Mouse (Mus musculus): ENCODE data around the gene Akt3.

Gene Akt3

DNA sequence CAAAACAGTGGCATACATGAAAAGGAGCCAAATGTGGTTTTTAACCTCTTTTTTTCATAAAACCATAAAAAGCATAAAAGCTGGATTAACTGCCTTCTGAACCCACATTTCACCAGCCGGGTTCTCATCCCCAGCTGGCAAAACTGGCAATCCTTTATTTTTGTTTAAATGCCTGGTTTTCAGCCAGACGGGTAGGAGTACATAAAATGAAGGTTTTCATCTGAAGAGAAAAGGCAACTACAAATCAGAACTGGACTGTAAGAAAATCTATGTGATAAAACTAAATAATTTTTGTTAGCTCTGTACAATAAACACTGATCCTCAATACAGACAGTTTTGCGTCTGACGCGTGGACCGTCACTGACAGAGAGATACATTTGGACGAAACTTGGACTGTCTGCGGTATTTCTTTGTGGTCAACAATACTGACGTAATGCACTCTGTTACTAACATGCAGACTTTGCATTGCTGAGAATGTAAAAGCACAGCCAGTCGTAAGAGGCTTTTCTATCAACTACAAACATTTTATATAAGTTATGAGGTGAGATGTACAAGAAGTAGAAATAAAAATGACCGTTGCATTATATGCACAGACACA, 206.5 kb downstream of the Akt3 start:
- no peak for DNase-seq (ENCODE audit: low spot score in 2 of 2)

DNA sequence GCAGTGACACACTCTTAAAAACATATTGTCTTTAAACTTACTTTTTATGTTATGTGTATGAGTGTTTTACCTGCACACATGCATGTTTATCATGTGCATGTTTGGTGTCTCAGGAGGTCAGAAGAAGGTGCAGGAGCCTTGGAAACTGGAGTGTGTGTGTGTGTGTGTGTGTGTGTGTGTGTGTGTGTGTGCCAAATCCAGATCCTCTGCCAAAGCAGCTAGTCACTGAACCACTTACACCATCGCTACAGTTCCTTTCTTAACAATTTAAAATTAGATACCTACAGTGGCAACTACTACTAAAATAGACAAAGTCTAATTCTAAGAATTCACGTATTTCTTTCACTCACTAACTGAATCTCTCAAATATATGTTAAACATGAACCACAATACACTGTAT, 209.2 kb downstream of the Akt3 start:
- DNase-seq (ENCODE audit: low spot score in 2 of 2) = no peak

DNA sequence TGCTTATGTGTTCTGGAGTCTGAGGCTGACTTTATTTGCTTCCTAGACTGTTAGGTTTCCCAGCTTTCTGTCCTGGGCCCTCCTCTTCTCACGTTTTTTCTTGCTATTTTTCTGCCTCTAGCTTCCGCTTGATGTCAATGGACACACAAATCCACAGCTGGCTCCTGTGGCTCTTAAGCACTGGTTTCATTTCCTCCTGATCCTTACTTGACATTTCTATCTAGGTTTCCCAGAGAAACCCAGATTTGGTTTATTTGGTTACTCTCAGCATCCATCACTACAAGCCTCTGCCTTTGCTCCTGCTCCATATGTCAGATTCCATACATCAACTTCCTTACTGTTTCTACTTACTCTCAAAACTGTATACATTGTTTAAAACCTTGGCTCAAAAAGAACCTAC, 211.0 kb downstream of the Akt3 start:
- no peak for DNase-seq (ENCODE audit: low spot score in 2 of 2)

DNA sequence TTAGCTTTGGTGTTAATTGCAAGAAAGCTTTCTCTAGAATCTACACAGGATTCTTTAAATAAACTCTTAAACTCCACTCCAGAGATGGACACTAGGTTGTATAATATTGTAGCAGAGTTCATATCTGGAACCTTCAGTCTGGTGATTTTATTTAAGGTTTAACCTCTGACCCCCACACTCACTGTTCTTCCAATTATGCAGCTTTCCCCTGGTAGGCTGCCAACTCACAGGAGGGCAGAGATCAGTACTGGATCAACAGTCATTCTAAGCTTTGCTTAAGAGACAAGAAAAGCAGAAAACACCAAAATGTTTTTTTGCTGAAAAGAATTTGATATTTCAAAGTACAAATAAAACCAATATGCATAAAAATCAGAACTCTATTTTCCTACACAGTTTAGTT, 212.1 kb downstream of the Akt3 start:
- no peak for DNase-seq (ENCODE audit: low spot score in 2 of 2)

DNA sequence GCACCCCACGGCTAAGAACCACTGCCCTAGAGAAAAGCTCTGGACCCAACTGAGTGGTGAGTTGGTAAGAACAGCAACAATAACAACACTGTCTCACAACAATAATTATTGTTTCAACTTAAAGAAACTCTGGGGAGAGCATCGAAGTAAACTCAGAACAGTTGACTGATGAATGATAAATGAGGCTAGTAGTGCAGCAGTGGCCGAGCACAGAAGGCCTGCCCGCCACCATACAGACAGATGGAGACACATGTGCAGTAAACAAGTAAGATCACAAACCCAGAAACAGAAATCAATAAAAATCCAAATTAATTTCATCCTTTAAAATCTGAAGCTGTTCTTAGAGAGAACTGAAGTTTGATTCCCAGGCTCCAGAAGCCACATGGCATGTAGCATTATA, 217.9 kb downstream of the Akt3 start:
- no peak for DNase-seq (ENCODE audit: low spot score in 2 of 2)

DNA sequence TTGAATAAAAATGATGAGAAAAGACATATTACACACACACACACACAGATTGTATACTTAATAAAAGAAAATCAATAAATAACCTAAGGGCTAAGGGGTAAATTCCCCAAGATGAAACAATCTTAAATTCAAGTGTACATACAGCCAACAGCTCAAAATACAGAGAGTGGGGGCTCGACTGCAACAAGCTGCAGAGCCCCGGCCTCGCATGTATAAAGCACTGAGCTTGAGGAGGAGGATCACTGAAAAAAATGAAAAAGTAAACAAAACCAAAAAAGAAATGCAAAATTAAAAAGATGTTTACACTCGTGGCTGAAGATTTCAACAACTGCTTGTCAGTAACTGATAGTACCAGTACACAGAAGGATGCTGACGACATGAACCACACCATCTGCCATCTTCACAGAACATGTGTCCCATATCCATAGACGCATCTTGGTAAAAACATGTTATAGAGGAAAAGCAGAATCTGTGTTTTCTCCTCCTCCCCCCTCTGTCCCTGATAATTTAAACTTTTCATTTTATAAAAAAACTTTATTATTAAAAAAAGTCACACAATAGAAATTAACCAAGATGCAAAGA, 218.8 kb downstream of the Akt3 start:
- DNase-seq (ENCODE audit: low spot score in 2 of 2) = no peak

DNA sequence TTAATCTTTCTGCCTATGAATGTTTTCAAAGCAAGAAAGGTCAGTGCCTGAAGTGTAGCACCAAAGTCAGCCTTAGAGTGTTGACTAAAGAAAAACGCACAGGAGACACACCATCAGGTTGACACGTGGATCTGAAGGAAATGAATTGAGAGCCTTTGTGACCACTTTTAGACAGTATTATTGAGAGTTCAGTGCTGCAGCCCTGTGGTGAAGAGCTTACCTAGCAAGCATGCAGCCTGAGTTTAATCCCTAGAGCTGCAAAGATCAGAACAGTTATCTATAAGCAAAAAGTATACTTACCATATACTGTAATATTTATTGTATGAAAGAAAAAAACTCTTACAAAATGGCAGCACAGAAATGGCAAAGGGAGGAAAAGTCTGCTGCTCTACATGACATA, 219.6 kb downstream of the Akt3 start:
- no peak for DNase-seq (ENCODE audit: low spot score in 2 of 2)

DNA sequence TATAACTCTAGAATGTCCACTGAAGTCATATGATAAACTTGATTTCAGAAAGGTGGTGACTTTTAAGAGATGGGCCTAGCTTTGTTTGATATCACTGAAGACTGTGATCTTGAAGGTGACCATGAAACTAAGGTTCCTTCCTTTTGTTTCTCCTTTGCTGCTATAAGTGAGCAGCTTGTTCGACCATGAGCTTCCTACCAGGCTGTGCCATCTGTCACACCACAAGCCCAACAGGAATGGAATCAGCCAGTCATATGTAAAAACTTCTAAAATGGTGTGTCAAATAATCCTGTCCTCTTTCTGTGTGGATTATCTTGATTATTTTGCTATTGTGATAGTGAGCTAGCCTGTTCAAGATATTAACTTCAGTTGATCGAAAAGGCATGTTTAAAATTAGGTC, 222.5 kb downstream of the Akt3 start:
- no peak for DNase-seq (ENCODE audit: low spot score in 2 of 2)

DNA sequence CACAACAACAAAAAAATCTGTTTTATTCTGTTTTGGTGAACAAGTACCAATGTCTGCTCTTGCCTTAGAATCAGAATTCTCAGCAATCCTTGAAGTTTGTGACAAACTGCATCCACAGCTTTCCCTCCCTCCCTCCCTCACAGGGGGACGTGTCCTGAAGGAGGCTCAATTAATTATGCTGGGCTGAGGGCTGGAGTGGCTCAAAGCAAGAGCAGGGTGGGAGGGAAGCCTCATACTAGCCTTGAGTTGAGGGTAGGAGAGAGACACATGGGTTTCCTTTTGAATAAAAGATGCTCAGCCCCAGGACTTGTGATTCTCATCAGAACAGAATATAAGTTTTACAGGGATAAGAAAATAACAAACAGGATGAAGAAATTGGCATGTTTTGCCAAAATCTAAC, 225.8 kb downstream of the Akt3 start:
- DNase-seq (ENCODE audit: low spot score in 2 of 2) = no peak

DNA sequence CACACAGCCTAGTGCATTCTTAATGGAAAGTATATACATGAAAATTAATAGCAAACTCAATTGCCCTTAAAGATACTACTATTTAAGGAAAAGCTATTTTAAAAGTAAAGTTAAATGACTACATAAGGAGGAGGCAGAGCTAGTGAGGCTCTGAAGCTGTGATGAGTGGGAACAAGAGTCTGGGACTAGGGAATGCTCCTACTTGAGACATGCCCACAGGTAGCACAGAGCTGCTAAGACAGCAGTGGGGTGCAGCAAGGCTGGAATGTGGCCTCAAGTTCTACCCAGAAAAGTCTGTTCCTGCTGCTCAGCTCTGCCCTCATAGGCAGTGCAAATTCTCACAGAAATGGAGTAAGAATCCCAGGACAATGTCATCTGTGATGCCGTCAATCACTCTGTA, 226.8 kb downstream of the Akt3 start:
- peak in 1 of 2 experiments; percentile 3 for DNase-seq (ENCODE audit: low spot score in 2 of 2)

DNA sequence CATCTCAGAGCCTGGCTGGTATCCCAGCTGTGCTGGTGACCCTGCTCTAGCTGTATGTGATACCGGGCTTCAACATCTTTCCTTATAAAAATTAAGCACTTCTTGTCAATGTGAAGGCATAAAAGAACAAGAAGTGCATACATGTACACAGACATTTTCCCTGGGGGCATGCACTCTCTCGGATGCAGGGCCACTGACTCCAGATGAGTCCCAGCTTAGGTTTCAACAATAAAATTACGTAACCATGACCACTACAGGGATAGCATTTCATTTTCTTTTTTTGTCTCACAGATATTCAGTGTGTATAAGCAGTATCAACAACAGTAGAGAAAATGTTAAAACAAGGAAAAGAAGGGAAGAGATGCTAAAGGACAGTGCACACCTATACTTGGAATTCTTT, 227.3 kb downstream of the Akt3 start:
- peak in 1 of 2 experiments; percentile 2 for DNase-seq (ENCODE audit: low spot score in 2 of 2)

DNA sequence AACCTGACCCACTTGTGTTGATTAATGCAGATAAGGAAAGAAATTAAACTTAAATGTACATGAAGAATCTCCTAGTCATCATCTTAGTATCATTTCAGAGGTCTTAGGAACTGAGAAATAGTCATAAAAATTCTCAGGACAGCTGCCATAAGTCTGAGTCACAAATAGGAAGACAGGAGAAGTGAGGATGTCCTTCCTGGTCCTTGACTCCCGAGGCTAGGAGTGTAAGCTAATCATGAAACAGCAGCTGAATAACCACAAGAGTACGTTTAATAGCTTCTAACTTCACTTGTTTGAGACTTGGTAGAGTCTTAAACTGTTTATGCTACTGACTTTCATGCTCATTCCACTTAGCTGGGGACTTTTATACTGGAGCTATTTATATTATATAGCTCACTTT, 229.0 kb downstream of the Akt3 start:
- DNase-seq (ENCODE audit: low spot score in 2 of 2) = no peak

DNA sequence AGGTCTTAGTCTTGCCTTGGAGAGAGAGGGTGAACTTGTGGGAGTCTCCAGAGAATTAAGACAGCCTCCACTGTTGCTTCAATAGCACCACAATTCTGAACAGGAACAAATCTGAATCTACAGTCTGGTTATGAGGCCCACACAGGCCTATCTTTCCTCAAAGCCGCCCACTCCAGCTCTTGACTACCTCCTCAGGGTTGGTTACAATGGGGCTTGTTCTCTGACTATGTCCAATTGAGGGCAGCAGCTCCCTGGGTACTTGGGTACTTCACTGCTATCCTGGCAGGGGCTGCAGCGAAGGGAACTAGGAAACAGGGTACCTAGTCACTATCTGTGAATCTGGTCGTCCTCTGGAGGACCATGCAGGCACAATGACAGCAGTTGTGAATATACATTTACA, 230.3 kb downstream of the Akt3 start:
- DNase-seq (ENCODE audit: low spot score in 2 of 2) = peak in 1 of 2 experiments; percentile 21

DNA sequence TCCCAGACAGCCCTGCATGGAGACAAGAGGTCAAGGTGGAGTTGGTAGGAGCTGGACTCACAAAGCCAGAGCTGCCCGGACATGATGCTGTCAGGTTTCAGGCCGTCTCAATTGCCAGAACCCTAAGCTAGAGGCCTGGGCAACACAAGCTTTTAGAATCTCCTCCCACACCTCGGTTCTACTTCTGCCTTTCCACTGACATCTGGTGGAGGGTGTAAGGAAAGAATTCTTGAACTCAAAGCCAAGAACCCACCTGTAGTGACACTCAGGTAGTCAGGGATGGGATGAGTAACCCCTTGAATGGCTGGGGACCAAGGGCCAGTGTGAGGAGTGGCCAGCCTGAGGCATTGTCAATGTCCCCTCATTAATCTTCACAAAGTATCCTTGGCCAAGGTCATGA, 235.3 kb downstream of the Akt3 start:
- no peak for DNase-seq (ENCODE audit: low spot score in 2 of 2)

DNA sequence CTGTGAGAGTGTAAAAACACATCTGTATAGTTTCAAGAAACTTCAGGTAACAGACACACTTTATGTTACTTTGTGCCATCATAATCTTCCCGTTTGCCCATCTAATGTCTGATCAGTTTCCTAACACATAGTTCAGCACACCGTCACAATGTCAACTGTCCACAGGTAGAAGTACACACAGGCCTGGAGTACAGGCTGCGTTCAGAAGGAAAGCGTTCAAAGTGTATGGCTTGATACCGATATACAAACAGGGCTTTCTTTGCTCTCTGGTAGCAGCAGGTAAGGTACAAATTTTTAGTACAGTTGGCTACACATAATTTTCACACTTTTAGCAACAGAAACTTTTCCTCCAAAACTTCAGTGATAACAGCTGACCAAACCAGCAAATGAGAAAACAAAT, 238.3 kb downstream of the Akt3 start:
- no peak for DNase-seq (ENCODE audit: low spot score in 2 of 2)

DNA sequence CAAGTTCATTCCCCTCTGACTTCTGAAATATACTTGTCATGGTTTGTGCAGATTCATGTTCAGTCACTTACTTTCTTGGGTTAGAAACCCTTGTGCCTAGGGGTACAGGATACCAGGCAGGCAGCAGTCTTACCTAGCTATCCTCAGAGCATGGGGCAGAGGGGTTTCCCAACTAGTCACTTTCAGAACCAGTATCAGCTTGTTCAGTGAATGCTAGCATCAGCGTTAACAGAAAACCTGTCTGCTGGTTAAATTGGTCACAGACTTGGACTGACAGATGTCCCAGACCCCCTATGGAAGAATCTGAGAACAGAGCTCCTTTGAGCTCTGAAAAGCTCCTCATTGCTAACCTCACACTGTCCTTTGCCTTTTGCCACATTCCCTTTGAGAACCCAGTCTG, 239.3 kb downstream of the Akt3 start:
- DNase-seq (ENCODE audit: low spot score in 2 of 2) = no peak

DNA sequence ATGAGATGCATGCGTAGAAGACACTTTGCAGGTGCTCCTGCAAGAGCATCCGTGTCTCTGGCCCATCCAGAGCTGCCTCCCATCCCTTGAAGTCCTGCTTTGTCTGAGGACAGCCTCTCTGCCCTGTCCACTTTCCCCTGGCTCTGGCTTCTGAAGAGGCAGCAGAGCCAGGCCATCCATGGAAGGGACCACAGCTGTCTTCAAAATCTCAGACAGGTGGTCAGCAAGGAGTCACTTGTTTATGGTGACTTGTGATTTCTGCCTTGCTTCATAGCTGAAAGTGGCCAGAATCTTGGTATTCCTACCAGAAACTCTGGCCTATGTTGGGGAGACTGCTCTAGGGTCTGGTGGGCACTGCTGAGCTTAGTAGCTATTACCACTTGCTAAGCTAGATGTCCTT, 241.3 kb downstream of the Akt3 start:
- no peak for DNase-seq (ENCODE audit: low spot score in 2 of 2)

DNA sequence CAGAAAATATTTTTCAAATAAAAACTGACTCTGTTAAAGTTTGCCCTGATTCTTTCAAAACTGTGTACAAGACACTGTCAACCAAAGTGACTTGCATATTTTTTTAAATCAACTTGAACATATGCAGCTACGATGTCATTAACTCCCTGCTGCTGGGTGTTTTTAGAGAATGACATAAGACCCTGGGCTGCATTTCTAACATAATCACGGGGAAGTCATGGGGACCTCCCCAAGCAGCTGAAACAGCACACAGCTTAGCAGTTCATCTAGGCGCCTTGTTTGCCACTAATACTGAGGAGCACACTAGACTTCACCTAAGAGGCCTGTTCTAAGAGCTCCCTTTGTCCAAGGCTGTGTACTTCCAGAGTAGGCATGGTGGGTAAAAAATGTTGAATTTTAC, 242.1 kb downstream of the Akt3 start:
- no peak for DNase-seq (ENCODE audit: low spot score in 2 of 2)

DNA sequence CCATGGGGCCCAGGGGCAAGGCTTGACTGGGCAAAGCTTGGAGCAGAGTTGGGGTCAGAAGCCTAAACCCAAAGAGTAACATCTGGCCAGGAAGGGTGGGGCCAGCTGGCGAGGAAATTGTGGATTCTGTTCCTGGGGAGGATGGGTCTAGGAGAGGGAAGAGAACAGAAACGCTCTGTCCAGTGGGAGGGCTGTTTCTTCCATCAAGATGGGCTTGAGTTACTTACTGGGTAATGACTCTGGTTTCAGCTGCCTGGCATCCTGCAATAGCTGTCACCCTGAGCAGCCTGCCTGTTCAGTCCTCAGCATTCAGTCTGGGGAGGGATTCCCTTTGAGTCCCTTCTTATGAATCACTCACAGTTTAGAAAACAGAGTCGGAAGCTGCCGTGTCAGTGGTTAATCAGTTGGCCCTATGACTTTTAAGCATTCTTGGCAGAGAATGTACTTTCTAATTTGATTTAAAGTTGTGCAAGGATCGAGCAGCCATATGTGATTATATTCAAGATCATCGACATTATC, 243.0 kb downstream of the Akt3 start:
- DNase-seq (ENCODE audit: low spot score in 2 of 2) = no peak

DNA sequence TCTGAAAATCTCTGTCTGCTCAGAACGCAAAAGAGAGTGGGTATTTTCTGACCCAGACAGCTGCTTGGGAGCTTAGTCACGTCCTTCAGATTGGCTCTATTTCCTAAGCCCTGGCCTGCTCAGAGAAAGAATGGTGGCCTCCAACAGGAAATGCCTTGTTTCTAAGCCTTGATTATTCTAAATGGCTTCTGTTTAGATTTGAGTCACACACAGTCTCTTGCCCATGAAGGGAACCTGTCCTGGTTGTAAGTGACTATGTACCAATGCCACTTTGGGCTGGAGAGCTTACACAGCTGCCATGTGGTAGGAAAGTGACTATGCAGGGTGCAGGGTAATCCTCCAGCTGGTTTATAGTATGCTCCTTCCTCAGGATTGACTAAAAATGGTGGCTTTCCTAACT, 243.7 kb downstream of the Akt3 start:
- DNase-seq (ENCODE audit: low spot score in 2 of 2) = no peak

DNA sequence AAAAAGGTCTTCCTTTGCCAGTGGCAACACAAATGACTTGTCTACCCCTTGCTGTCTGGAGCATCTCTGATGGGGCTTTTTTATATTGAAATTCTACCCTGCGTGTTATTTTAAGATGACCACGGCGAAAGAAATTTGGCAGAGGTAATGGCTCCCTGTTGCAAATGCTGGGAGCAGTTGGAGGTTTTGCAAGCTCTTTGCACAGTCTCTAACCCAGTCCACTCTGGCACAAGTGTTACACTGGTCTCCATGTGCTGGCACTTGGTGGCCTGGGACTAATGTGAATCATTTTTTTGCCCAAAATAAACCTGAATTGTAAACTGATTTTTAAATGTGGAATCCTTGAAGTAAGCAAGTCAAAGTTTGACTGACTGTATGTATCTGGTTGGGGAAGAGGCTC, 244.2 kb downstream of the Akt3 start:
- DNase-seq (ENCODE audit: low spot score in 2 of 2) = no peak

DNA sequence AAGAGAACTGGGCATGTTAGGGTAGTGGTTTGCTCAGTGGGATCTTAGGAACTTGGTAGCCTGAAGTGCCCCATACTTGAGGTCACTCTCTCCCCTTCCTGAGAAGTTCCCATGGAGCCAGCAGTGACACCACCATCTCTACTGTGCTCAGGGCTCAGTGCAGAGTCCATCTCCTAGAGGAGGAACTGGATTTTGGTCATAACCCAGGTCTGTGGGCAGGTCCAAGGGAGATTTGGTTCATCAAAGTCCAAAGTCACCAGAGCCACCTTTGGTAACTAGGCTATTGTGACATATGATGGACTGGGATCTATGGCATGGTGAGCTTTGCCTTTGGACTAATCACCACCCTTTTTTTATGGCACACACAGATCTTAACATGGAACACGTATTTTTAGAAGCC, 244.7 kb downstream of the Akt3 start:
- no peak for DNase-seq (ENCODE audit: low spot score in 2 of 2)

DNA sequence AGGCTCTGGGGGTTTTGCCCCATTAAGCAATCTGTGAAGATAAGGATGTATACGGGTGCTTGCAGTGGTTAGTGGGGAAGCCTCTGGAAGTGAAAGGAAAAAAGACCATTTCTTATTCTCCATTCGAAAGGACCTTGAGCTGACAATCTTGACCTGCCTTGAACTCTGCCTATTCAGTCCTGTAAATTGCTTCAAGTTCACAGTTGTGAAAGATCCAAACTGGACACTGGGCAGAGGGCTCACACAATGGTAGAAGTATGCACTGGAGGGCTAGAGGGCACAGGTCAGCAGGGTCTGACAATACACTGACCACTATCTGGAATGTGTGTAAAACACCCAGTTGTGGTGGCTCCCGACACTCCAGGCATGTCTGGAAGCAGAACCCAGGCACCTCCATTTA, 245.2 kb downstream of the Akt3 start:
- DNase-seq (ENCODE audit: low spot score in 2 of 2) = no peak

DNA sequence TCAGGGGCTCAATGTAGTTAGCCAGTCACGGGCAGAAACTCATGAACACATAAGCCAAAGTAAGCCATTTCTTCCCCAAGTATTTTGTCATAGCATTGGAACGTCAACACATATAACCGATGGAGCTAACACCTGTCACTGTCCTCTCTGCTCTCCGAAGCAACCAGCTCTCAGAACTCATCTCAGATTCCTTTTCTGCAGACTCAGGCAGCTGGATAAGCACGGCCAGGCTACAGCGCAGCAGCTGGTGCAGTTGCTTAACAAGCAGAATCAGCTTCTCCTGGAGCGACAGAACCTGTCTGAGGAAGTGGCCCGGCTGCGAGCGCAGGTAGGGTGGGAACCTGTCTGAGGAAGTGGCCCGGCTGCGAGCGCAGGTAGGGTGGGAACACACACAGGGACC, 246.3 kb downstream of the Akt3 start:
- no peak for DNase-seq (ENCODE audit: low spot score in 2 of 2)

Data from frontal cortex, postnatal 25 days (tissue).